Mouse (Mus musculus): ENCODE data around the gene Fbxw8.

Fbxw8 gene

GRCm38 (mm10) chr5:118155565-118155947 is 292 bp upstream of the Fbxw8 start:
- DNase-seq, result no peak

GRCm38 (mm10) chr5:118149711-118150110 is 5.6 kb downstream of the Fbxw8 start:
- no peak for DNase-seq

- no peak for DNase-seq
Observed at GRCm38 (mm10) chr5:118147264-118147663, 8.0 kb downstream of the Fbxw8 start.

GRCm38 (mm10) chr5:118145999-118146679 is 9.1 kb downstream of the Fbxw8 start:
- DNase-seq, result no peak

GRCm38 (mm10) chr5:118145458-118145857 is 9.8 kb downstream of the Fbxw8 start:
- DNase-seq, result no peak

DNA sequence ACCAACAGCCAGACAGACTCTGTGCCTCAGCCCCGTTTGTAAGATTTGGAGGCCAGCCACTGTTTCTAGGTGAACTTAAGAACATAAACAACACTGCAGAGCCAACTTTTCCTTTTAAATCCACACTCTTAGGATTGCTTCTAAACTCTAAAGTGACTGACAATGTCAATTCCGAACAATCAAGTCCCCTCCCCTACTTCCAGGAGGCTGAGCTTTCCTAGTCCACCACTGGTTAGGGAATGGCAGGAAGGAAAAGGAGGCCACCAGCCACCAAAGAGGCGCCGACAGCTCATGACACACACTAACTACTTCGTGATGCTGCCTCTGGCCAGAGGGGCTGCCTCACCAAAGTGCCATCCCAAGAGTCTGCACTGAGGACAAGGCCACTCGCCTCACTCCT is 10.5 kb downstream of the Fbxw8 start:
- DNase-seq, result no peak

- DNase-seq, result no peak
Observed at GRCm38 (mm10) chr5:118144327-118144726, 10.9 kb downstream of the Fbxw8 start.

DNA sequence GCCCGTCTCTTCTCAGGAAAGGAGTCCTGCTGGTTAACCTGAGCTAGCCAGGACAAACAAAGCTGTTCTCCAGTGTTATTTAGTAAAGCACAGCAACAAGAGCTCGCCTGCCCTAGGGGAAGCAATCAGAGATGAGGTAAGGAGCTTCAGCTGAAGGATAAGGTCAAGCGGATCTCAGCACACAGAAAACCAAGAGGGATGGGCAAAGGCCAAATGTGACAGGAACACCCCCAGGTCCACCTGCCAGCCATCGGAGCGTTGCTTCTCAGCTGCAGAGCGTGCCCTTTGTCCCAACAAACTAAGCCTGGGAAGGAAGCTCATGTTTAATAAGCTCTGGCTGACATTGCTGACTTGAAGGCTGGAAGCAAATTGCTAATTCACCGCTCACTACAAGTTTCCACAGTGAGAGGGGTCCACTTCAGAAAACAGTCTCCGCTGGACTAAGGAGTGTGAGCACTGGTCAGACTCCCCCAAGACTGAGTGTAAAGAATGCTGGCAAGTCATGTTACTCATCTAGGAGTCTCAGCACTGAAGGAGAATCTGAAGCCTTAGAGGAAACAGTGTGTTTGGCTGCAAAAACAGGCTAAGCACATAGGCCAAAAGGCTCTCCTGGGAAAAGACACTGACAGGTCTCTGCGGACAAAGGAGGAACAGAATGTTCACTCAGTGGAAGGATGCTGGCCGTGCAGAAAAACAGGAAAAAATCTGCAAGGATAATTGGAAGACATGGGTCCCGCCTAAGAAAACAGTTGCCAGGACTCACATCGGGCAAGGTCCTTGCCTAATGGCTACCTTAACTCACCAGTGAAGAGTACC is 11.8 kb downstream of the Fbxw8 start:
- DNase-seq, result no peak

DNA sequence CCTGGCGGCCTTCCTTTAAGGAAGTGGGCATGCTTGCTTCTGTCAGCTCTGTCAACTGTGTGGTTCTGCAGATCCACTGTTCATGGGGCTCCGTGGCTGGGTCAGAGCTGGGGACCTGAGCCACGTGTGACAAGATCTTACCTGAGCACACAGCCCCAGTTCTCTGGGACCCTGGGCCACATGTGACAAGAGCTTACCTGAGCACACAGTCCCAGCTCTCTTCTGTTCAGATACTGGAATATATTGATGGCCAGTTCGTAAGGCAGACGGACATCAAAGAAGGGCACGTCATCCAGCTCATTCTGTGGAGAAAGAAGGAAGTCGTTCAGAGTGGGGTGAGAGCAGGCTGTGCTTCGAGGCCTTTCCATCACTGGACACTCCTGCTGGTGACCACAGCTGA is 12.8 kb downstream of the Fbxw8 start:
- DNase-seq, result no peak

DNA sequence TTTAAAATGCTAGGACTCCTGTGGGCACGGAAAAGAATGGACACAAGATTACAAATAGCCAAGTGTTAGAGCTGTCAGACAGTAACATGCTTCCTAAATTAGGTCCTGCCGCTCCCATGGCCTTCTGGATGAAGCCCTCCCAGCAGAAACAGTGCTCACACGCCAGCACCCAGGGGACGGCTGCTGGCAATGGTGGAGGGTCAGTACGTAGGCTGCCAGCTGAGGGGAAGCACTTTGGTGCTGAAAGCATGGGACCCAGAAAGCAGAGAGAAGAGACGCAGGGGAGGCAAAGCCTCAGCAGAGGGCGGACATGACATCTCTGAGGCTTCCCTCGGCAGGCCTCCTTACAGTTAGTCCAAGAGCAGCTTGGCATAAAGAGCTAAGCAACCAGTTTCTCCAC is 15.6 kb downstream of the Fbxw8 start:
- DNase-seq, result no peak

GRCm38 (mm10) chr5:118136391-118136790 is 18.9 kb downstream of the Fbxw8 start:
- DNase-seq, result no peak

GRCm38 (mm10) chr5:118128651-118129050 is 26.6 kb downstream of the Fbxw8 start:
- DNase-seq, result no peak

DNA sequence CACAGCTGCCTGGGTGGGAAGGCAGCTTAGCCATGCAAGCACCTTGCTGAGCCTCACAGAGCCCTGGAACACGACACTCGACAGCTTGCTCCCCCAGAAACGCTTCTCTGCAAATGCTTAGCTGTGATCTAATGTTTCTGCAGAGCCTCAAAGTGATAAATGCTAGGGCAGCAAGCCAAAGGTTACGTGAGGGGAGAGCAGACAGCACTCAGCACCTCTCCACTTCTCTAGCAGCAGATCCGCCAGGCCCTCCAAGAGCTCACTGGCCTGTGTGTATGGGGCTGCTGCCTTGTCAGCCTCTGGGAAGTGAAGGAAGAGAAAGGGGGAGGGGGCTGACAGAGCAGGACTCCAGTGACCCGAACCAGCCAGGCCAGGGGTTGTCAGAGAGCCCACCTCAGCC is 27.1 kb downstream of the Fbxw8 start:
- DNase-seq, result no peak

DNA sequence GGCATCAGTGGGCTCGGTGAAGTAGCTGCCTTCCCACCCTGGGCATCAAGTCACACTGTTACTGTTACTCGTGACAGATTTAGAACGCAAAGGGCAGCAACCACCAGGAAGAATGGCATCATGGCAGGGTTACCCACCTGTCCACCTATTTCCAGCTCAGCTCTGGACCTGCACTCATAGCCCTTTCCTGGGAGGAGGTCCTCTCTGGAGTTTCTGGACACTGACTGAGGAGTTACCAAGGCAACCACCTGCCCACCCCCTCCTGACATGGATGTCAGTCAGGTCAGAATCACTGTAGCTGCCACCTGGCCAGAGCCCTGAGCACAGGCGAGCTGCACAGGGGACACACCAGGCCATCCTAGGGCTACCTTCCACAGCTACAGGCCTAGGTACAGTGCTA is 28.6 kb downstream of the Fbxw8 start:
- DNase-seq, result no peak

GRCm38 (mm10) chr5:118123096-118123495 is 32.2 kb downstream of the Fbxw8 start:
- DNase-seq, result no peak

DNA sequence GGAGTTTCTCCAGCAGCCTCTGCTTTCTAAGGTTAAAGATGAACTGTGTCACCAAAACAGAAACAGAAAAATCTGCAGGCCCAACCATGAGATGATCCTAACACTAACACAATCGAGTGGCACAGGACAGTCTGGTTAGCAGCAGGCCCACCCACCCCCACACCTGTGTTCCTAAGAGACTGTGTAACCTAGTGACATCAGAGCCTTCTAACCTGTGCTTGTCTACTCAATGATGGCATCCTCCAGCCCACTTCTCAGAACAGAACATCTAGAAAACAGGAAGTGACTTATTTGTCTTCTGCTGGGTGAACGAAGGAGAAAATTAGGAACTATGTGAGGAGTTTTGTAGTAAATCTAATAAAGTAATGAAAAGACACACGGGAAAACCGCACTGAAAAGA is 33.3 kb downstream of the Fbxw8 start:
- DNase-seq, result no peak

- DNase-seq, result no peak
Observed at GRCm38 (mm10) chr5:118120670-118121069, 34.6 kb downstream of the Fbxw8 start.

GRCm38 (mm10) chr5:118118922-118119321 is 36.3 kb downstream of the Fbxw8 start:
- no peak for DNase-seq

DNA sequence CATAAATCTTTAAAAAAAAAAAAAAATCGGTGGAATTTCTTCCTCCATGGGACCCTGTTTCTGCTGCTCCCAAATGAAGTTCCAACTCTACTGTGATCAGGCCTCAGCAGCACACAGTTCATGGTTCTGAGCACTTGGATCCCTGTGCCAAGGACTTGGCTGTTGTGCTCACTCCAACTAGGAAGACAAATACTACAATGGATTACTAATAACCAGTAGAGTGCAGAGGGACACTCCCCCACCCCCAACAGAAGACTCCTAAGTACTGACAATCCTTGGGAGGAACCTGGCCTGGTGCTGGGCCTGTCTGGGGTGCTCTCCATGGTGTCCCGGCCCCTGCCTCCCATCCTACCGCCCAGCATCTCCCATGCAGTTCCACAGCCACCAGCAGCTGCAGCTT is 36.9 kb downstream of the Fbxw8 start:
- no peak for DNase-seq

GRCm38 (mm10) chr5:118113617-118114016 is 41.6 kb downstream of the Fbxw8 start:
- DNase-seq, result no peak

DNA sequence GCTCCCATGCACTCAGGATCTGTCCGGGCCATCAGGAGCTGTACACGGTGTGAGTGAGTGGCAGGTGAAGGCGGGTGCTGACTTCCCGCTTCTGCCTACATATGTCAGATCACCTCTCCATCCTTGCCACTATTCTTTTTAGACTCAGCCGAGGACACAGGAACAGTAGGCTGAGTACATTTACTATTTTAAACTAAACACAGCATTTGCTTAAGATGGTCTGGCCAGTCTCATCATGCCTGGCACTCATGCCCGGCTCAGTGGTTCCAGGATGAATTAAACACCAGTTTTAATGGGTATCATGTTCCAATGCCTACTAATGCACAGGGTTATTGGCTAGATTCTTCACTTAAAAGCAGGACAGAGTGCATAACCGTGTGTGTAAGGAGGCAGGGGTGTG is 42.2 kb downstream of the Fbxw8 start:
- no peak for DNase-seq

DNA sequence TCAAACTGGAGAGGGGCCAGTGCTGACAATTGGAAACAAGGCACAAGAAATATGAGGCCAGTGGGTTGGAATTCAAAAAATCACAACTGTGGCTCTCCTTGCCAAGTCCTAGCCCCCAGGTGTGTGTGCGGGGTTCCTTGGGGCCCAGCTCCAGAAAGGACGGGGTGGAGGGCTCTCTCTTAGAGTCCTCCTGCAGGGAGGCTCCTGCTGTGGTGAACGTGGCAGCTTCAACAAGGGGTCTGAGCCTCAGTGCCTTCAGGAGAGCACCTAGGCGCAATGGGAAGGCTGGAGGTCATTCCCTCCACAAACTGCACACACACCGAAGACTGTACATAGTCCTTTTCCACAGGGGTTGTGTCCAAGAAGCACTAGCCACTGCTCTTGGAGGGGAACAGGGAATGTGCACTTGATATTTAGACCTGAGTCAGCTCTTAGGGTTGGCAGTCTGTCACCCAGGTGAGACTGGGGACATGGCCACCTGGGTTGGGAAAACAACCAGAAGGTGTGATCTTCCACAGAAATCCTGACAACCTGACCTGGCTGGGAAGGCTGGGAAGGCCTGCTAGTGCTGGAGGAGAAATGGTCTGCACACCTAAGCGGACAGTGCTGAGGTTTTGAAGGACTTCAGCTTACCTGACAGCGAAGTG is 46.3 kb downstream of the Fbxw8 start:
- no peak for DNase-seq

DNA sequence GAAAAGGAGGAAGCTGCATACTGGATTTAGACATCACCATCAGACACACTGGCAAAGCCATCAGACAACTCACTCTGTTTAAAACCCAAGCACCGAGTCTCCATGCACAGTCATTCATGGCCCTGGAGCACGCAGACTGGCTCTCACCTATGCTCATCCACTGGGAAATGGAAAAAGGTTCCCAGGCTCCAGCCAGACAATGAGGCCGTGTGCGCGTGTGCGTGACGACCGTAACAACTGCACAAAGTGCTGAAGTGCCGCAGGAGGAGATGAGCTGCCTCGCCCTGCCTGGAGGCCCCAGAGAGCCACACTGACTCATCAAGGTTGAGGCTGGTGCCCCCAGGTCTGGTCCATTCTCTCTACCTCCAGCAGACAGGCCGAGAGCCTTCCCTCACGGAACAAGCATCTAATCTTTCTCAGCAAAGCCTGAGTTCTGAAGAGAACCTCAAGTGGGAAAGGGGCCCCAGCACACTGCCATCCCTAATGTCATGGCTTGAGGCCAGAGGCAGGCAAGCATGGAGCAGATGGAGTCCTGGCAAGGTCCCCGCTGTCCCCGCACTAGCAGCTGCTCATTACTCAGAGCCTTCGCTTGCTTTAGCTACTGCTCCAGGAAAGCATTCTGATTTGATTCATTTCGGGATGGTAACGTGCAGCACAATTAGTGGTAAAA is 47.0 kb downstream of the Fbxw8 start:
- no peak for DNase-seq

Measured in thymus, postnatal 36 days (tissue).